Mouse (Mus musculus) R1 (cell line): ENCODE data around the gene Rsph1.

Experiments
- DNase-seq: peaks from one replicate; pipeline ENCODE4 v3.0.0-alpha.2; 2018; ENCODE audit warnings: low read depth, low spot score

Gene Rsph1

DNA sequence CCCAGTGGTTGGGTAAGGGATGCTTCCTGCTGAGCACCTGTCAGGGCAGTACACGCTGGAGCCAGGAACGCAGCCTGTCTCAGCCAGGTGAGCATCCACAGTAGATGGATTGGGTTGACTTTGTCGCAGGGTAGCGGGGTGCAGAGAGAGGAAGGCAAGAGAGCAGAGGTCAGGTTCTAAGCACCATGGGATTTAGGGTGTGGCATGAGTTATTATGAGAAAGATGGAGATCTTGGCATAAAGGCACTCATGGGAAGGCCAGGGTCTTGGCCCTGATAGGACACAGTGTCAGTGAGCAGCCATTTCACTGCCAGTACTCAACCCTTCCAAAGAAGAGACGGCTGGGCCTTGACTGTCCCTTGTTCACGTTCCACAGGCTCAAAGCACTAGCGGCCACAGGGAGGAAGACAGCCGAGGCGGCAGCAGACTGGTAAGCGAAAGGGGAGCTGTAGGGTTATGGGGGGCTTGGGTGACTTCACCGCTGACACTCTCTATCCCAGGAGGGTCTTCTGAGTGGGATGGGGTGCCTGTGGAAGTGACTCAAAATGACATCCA is 67.7 kb downstream of the Rsph1 start:
- DNase-seq = no peak

DNA sequence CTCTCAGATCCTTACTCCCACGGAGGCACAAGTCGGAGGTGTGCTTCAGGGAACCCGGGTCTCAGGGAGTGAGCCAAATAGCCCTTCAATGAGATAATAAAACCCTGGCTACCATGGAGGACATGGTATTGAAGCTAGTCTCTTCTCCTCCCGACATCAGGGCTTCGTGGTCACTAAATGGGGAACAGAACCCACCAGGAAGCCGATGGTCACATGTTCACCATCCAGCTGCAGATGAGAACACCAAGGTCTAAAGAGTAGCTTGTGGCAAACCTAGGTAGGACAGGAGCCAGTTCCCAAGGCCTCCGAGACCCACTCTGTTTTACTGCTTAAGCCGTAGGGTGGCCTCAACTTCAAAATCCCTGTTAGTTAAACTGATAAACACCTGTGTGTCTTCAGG is 68.5 kb downstream of the Rsph1 start:
- DNase-seq = no peak

DNA sequence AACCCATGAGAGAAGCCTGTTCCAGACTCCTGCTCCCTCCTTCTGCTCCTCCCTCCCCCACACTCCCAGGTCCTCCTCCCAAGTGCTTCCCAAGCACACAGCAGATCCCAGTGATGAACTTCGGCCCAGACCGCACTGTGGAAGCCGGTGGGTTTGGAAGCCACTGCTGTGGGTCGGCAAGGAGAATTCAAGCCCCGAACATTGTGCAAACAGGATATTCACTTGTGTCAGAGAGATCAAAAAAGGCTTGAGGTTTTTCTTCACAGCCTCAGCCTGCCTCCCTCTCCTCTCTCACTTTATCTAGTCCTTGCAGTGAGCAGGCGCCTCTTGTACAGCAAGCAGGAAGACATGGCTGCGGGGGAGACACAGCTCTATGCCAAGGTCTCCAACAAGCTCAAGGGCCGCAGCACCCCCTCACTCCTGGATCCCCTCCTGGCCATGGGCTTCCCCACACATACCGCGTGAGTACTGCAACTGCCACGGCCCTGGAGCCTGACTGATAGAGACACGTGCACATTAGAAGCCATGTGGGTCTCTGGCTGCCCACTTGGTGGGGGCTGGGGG is 69.3 kb downstream of the Rsph1 start, which contains the start of gene Ubash3a:
Gene Ubash3a, plus strand, starts transcription at position 103 of the 564 bp plus-strand sequence.
- no peak for DNase-seq
